In the genomic region with DNA sequence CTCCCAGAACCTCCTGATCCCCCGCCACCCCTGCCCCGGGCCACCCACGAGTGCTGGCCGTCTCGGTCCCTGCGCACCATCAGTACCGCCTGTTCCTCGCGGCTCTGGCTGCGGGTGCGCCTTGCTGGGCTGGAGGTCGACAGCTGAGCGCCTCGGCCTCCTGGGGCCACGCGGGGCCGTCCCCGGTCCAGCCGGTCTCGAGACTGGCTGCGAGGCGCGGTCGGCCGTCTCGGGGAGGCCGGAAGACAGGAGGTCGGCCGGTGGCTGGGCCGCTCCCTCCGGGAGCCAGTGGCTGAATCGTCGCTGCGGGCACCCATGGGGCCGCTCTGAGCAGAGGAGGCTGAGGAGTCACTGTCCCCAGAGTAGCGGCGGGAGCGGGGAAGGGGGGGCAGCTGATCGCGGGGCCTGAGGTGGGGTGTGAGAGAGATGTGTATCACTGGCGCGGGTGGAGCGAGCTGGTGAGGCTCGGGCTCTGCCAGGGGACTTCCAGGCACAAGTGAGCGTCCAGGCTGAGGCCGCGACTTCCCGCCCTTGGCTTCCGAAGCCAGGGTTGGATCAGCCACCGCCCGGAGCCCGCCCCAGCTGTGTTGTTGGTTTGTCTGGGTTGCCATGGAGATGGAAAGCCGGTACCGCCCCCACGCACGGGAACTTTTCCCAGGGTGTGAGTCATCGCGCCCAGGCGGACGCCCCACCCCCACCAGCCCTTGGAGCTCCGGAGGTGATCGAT, we compare ENCODE assay signal across 8 mouse cellular contexts. TPM values are rescaled to one million over a fixed set of nuclear protein-coding genes. Genes with fewer than 3 reads are reported as not detected.
DNase-seq lines count a peak whose midpoint lies in the region; ATAC-seq lines count a peak whose summit lies in the region.

No protein-coding gene starts in this region.

- H3K4me3 ChIP-seq in intestine, embryonic 15.5 days (replicated peaks) = peak overlapping the region; percentile 38

- peaks cover 55% of the 10 kb centered on the region for H3K27me3 ChIP-seq in intestine, embryonic 15.5 days (replicated peaks)

- H3K4me2 ChIP-seq in intestine, embryonic 15.5 days (replicated peaks) = peak overlapping the region; percentile 88

- H3K9ac ChIP-seq in intestine, embryonic 15.5 days = peak overlapping the region; percentile 42

- 5% methylated on average over 62 of the region's 62 CpGs for WGBS in intestine, embryonic 15.5 days

- no peaks in the 10 kb centered on the region for H3K36me3 ChIP-seq in intestine, embryonic 15.5 days

- H3K4me1 ChIP-seq in intestine, embryonic 15.5 days (replicated peaks) = peaks cover 51% of the 10 kb centered on the region

- H3K9me3 ChIP-seq in intestine, embryonic 15.5 days = no peaks in the 10 kb centered on the region

- DNase-seq in adrenal gland, adult 18-20 months (ENCODE audit: low spot score in 2 of 2) = peak; percentile 96 to 97
- peak; percentile 87 for DNase-seq in embryo, embryonic 10.5 days (ENCODE audit: low spot score)
- DNase-seq in gastrocnemius, postnatal 36 days = peak; percentile 94 to 95
- DNase-seq in left cerebral cortex, postnatal 10 days (ENCODE audit: extremely low spot score in 1 of 2, low spot score in 2 of 2) = peak; percentile 88 to 95
- peak; percentile 93 for DNase-seq in right cerebral cortex, postnatal 14 days
- peak; percentile 98 for DNase-seq in urinary bladder, postnatal 36 days (ENCODE audit: low spot score in 2 of 2)

- ATAC-seq in intestine, embryonic 15.5 days = peak; percentile 75
- peak; percentile 18 for ATAC-seq in megakaryocyte progenitor cell, adult 5-6 weeks (replicated peaks; ENCODE audit: poor library complexity)

- intact Hi-C loops in gastrocnemius, postnatal 36 days (cut with DNase I) = no loop called here
- intact Hi-C loops in left cerebral cortex, postnatal 10 days (cut with DNase I) = loop anchor here (10.0 kb wide), 1 partner anchor 137 kb away; no protein-coding TSS in a partner anchor

- H3K27ac ChIP-seq in intestine, embryonic 15.5 days = 0 out of 2 replicates have a peak overlapping the region, but pooled peaks have one; percentile 14

RNA-seq across cellular contexts. Expression of a gene that starts 3.6 kb away (rescaled TPM):
- total RNA-seq in adrenal gland, adult 18-20 months (2021) = 10 to 100 TPM; 45.2 to 49.9 TPM
- total RNA-seq in gastrocnemius, postnatal 36 days (2021) = 1 to 10 TPM; 3.9 to 4.9 TPM
- polyA plus RNA-seq in intestine, embryonic 15.5 days (2015; fragmentation: Nextera tagmentation; extraction: Ambion mirVana) = 28.2 and 28.5 TPM in 2 replicates
- total RNA-seq in left cerebral cortex, postnatal 10 days (2021) = 10 to 100 TPM; 48.1 to 48.3 TPM
- total RNA-seq in megakaryocyte progenitor cell, adult 5-6 weeks (2015) = 0.22 and 0.46 TPM in 2 replicates
- total RNA-seq in megakaryocyte progenitor cell, adult 5-6 weeks (2017) = 0.58 TPM in 1 of 2 replicates, not detected in the other

RNA-seq across cellular contexts. Expression of a gene that starts 3.6 kb away (rescaled TPM):
- total RNA-seq in adrenal gland, adult 18-20 months (2021) = under 1 TPM in 1 of 2 experiments, not detected in 1; 0.46 TPM
- total RNA-seq in gastrocnemius, postnatal 36 days (2021) = under 1 TPM in 1 of 2 experiments, not detected in 1; 0.28 TPM
- polyA plus RNA-seq in intestine, embryonic 15.5 days (2015; fragmentation: Nextera tagmentation; extraction: Ambion mirVana) = 0.68 and 0.90 TPM in 2 replicates
- total RNA-seq in left cerebral cortex, postnatal 10 days (2021) = 10 to 100 TPM; 43.2 to 47.9 TPM
- not detected in 2 replicates for total RNA-seq in megakaryocyte progenitor cell, adult 5-6 weeks (2015)
- total RNA-seq in megakaryocyte progenitor cell, adult 5-6 weeks (2017) = not detected in 2 replicates

RNA-seq across cellular contexts. Expression of a gene that starts 37.1 kb away (rescaled TPM):
- 10 to 100 TPM; 16.3 to 19.5 TPM for total RNA-seq in adrenal gland, adult 18-20 months (2021)
- total RNA-seq in gastrocnemius, postnatal 36 days (2021) = 10 to 100 TPM; 24.4 to 26.0 TPM
- polyA plus RNA-seq in intestine, embryonic 15.5 days (2015; fragmentation: Nextera tagmentation; extraction: Ambion mirVana) = 27.5 and 30.0 TPM in 2 replicates
- 10 to 100 TPM; 23.4 to 24.6 TPM for total RNA-seq in left cerebral cortex, postnatal 10 days (2021)
- 8.5 and 10.2 TPM in 2 replicates for total RNA-seq in megakaryocyte progenitor cell, adult 5-6 weeks (2015)
- 22.2 and 33.8 TPM in 2 replicates for total RNA-seq in megakaryocyte progenitor cell, adult 5-6 weeks (2017)

RNA-seq across cellular contexts. Expression of a gene that starts 37.5 kb away (rescaled TPM):
- 100 to 1,000 TPM; 211 to 300 TPM for total RNA-seq in adrenal gland, adult 18-20 months (2021)
- 10 to 100 TPM; 70.7 to 92.0 TPM for total RNA-seq in gastrocnemius, postnatal 36 days (2021)
- 571 and 594 TPM in 2 replicates for polyA plus RNA-seq in intestine, embryonic 15.5 days (2015; fragmentation: Nextera tagmentation; extraction: Ambion mirVana)
- total RNA-seq in left cerebral cortex, postnatal 10 days (2021) = 100 to 1,000 TPM; 303 to 308 TPM
- total RNA-seq in megakaryocyte progenitor cell, adult 5-6 weeks (2015) = 183 and 217 TPM in 2 replicates
- 513 and 628 TPM in 2 replicates for total RNA-seq in megakaryocyte progenitor cell, adult 5-6 weeks (2017)

Comparison
In these comparisons a context has a peak if more than half of its experiments do, and no peak if none do; other contexts are left out.
1. Peak in every context shown above with its lines: DNase-seq, ATAC-seq, H3K4me3 ChIP-seq and H3K27ac ChIP-seq.
2. RNA of a gene that starts 3.6 kb away (total RNA-seq): 45.2 to 49.9 TPM in adrenal gland, adult 18-20 months and 48.1 to 48.3 TPM in left cerebral cortex, postnatal 10 days; 3.9 to 4.9 TPM in gastrocnemius, postnatal 36 days and 0.22 to 0.58 TPM in megakaryocyte progenitor cell, adult 5-6 weeks; every median in the first group is over 4 times any median in the second.
3. RNA of a gene that starts 3.6 kb away (total RNA-seq): 43.2 to 47.9 TPM in left cerebral cortex, postnatal 10 days; 0.46 TPM in adrenal gland, adult 18-20 months, 0.28 TPM in gastrocnemius, postnatal 36 days and not detected in megakaryocyte progenitor cell, adult 5-6 weeks; every median in the first group is over 10 times any median in the second.